Mouse (Mus musculus) forebrain, postnatal 0 days (tissue): ENCODE measurements at regions not wholly inside any gene's neighbourhood (a gene's known extent, or its start where the extent isn't known, plus 50 kb on each side); places are given as distances from the start of the nearest gene placed in this dataset.
"Not testable (repeated sequence)": the region's sequence is repeated elsewhere in the genome, so short reads cannot be mapped to it uniquely, and the experiment has no call there.

Source experiments
- ATAC-seq: fragments of 200-750 bp; cut with Nextera tagmentation; 2 replicates; pipeline ENCODE4 v1.8.0; 2017; ENCODE audit warnings: mild to moderate bottlenecking, moderate library complexity
- DNase-seq: peaks from one replicate; pipeline ENCODE4 v3.0.0-alpha.2; 2015
- H3K27ac ChIP-seq: fragments of 300-500 bp; sonication (generic); 2 replicates; pipeline ENCODE4 v1.5.1; 2014; ENCODE audit warnings: low read depth, mild to moderate bottlenecking, antibody characterized with exemption, low read length, moderate library complexity, mixed read lengths
- H3K27me3 ChIP-seq: fragments of 300-500 bp; sonication (generic); 2 replicates; pipeline ENCODE4 v1.6.1; 2014; ENCODE audit warnings: mild to moderate bottlenecking, low read length, mixed read lengths; ENCODE audit not compliant: insufficient read depth
- H3K36me3 ChIP-seq: fragments of 300-500 bp; sonication (generic); 2 replicates; pipeline ENCODE4 v1.6.1; 2014; ENCODE audit warnings: mild to moderate bottlenecking, moderate library complexity; ENCODE audit not compliant: insufficient read depth
- H3K4me1 ChIP-seq: fragments of 300-500 bp; sonication (generic); 2 replicates; pipeline ENCODE4 v1.6.1; 2014; ENCODE audit warnings: antibody characterized with exemption; ENCODE audit not compliant: insufficient read depth
- H3K4me2 ChIP-seq: fragments of 300-500 bp; sonication (generic); 2 replicates; pipeline ENCODE4 v1.6.1; 2014; ENCODE audit warnings: low read depth, mild to moderate bottlenecking, moderate library complexity
- H3K4me3 ChIP-seq: fragments of 300-500 bp; sonication (generic); 2 replicates; pipeline ENCODE4 v1.5.1; 2014; ENCODE audit warnings: low read depth, low read length, mixed read lengths
- H3K9ac ChIP-seq: fragments of 300-500 bp; sonication (generic); 2 replicates; pipeline ENCODE4 v1.6.1; 2014; ENCODE audit warnings: mild to moderate bottlenecking
- H3K9me3 ChIP-seq: fragments of 300-500 bp; sonication (generic); 2 replicates; pipeline ENCODE4 v1.6.1; 2016; ENCODE audit warnings: low read length
- CTCF ChIP-seq: sonication (generic); IDR thresholded peaks from 2 replicates; pipeline ENCODE4 v1.5.1; 2016; ENCODE audit warnings: antibody characterized with exemption, control low read depth, low read depth
- WGBS: fragments of 180-500 bp; shearing (Covaris S2); extraction: QIAGEN DNeasy Blood & Tissue Kit; methylation state at CpG from one replicate; pipeline ENCODE4 v1.1.7; 2014; 5-methylcytosine and 5-hydroxymethylcytosine counted together

- no peaks in the 10 kb centered on the region for H3K27me3 ChIP-seq
- no peak overlapping the region for H3K9ac ChIP-seq
- no peaks in the 10 kb centered on the region for H3K4me1 ChIP-seq
- H3K9me3 ChIP-seq: no peaks in the 10 kb centered on the region
- no peak overlapping the region for H3K4me3 ChIP-seq
- H3K27ac ChIP-seq: no peak overlapping the region
- no peak overlapping the region for H3K4me2 ChIP-seq
- DNase-seq (no peak), ATAC-seq (no peak)
- H3K36me3 ChIP-seq: no peaks in the 10 kb centered on the region
- no peak for TF ChIP-seq CTCF
- 29% methylated on average over 2 of the region's 2 CpGs for WGBS
Observed at GRCm38 (mm10) chr4:94394462-94394861, 161.9 kb upstream of the Gm10306 start.

GRCm38 (mm10) chr4:94397284-94397683 is 159.1 kb upstream of the Gm10306 start:
- TF ChIP-seq CTCF: no peak
- Histone ChIP-seq H3K36me3 (no peaks in the 10 kb centered on the region), H3K9ac (no peak overlapping the region), H3K9me3 (no peaks in the 10 kb centered on the region), H3K4me1 (no peaks in the 10 kb centered on the region), H3K27ac (no peak overlapping the region), H3K4me3 (no peak overlapping the region), H3K4me2 (no peak overlapping the region), H3K27me3 (no peaks in the 10 kb centered on the region)
- 60% methylated on average over 2 of the region's 2 CpGs for WGBS
- DNase-seq (no peak), ATAC-seq (no peak)

DNA sequence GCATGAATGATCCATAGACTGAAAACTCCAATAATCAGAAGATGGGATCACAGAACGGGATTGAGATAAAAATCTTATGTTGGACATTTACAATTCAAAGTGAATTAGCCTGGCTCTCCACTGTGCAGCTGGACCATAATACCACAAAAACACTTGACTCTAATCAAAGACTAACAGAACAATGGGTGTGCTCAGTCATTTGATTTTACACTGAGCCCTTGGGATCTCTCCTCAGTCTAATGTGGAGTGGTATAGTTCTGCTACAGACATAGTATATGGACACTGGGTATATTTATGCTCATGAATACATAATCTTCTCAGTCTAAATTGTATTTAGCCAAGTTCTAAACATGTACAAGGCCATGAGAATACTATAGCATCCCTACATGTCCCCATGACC is 149.4 kb upstream of the Gm10306 start:
- no peak for TF ChIP-seq CTCF
- Histone ChIP-seq H3K27me3 (no peaks in the 10 kb centered on the region), H3K4me3 (no peak overlapping the region), H3K4me2 (no peak overlapping the region), H3K9ac (no peak overlapping the region), H3K4me1 (no peaks in the 10 kb centered on the region), H3K27ac (no peak overlapping the region), H3K9me3 (no peaks in the 10 kb centered on the region), H3K36me3 (no peaks in the 10 kb centered on the region)
- ATAC-seq: no peak
- DNase-seq: no peak
- 49% methylated on average over 1 of the region's 1 CpGs for WGBS

DNA sequence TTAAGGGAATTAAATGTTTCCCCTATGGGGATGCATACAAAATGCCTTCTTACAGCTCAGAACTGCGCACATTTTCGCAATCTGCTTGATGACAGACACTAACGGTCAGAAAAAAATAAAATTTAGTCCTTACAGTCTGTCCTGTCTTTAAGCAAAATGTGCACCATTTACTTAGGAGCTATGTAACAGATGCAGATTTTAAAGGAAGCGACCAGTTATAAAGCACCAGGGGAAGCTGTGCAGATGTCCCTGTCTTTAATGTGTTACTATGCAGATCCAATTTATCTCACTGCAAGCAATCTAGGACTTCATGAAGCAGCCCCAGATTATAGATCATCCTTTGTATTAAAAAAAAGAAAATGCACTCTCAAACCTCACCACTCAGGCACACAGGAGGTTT is 148.8 kb upstream of the Gm10306 start:
- Histone ChIP-seq H3K27me3 (no peaks in the 10 kb centered on the region), H3K4me2 (no peak overlapping the region), H3K36me3 (no peaks in the 10 kb centered on the region), H3K9ac (no peak overlapping the region), H3K27ac (no peak overlapping the region), H3K4me3 (no peak overlapping the region), H3K4me1 (no peaks in the 10 kb centered on the region), H3K9me3 (no peaks in the 10 kb centered on the region)
- DNase-seq (peak; percentile 10), ATAC-seq (peak; percentile 62)
- no peak for TF ChIP-seq CTCF
- WGBS: 74% methylated on average over 4 of the region's 4 CpGs

GRCm38 (mm10) chr4:94412661-94413060 is 143.7 kb upstream of the Gm10306 start:
- Histone ChIP-seq H3K4me1 (no peaks in the 10 kb centered on the region), H3K36me3 (no peaks in the 10 kb centered on the region), H3K27ac (no peak overlapping the region), H3K27me3 (no peaks in the 10 kb centered on the region), H3K4me2 (no peak overlapping the region), H3K9ac (no peak overlapping the region), H3K4me3 (no peak overlapping the region), H3K9me3 (no peaks in the 10 kb centered on the region)
- 55% methylated on average over 2 of the region's 2 CpGs for WGBS
- ATAC-seq (no peak), DNase-seq (no peak)
- no peak for TF ChIP-seq CTCF

- H3K36me3 ChIP-seq, H3K27me3 ChIP-seq, H3K9ac ChIP-seq, ATAC-seq, H3K4me3 ChIP-seq, H3K9me3 ChIP-seq, DNase-seq, H3K4me1 ChIP-seq, H3K27ac ChIP-seq, H3K4me2 ChIP-seq: not testable (repeated sequence)
- WGBS: 97% methylated on average over 7 of the region's 10 CpGs
Observed at GRCm38 (mm10) chr4:94425525-94425924, 130.8 kb upstream of the Gm10306 start.

DNA sequence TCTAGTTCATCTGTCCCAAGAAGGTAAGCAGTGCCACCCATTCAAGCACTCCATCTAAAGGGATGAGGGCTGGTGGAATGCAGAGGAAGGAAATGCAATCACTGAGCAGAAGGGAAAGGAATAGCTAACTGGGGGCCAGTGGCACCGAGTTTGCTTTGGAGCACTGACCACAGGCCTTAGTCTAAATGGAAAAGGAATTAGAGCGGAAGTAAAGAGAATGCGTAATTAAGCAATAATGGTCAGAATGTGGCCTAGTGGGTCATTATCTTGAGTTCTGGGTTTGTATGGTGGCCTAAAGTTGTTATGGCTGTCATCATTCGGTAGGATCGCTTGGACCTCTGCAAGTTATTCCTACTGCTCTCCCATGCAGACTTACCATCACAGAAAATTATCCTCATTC is 128.8 kb upstream of the Gm10306 start:
- Histone ChIP-seq H3K27ac (no peak overlapping the region), H3K9me3 (0 out of 2 replicates have a peak, but pooled peaks cover 4% of the 10 kb centered on the region), H3K4me3 (no peak overlapping the region), H3K4me2 (no peak overlapping the region), H3K9ac (no peak overlapping the region), H3K27me3 (no peaks in the 10 kb centered on the region), H3K36me3 (no peaks in the 10 kb centered on the region), H3K4me1 (no peaks in the 10 kb centered on the region)
- DNase-seq (no peak), ATAC-seq (no peak)
- TF ChIP-seq CTCF: no peak
- 87% methylated on average over 5 of the region's 5 CpGs for WGBS

DNA sequence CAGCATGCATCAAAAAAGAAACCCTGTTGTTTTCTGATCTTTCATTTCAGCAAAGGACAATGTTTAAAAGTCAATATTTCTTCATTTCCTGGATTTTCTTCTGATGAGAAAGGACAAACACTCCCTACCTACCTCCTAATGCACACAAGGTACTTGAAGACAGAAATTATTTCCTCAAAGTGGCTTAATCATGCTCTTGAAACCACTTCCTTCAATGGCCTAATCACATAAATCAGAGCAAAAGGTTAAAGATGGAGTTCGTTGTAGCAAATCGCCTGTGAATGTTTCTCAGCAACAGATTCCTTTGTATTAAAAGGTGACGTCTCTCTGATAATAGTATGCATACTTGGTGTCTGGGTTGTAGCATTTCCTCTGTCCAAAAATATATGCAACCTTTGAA is 124.3 kb upstream of the Gm10306 start:
- DNase-seq (no peak), ATAC-seq (no peak)
- WGBS: 84% methylated on average over 3 of the region's 3 CpGs
- Histone ChIP-seq H3K27me3 (no peaks in the 10 kb centered on the region), H3K36me3 (no peaks in the 10 kb centered on the region), H3K9me3 (0 out of 2 replicates have a peak, but pooled peaks cover 4% of the 10 kb centered on the region), H3K4me3 (no peak overlapping the region), H3K4me2 (no peak overlapping the region), H3K4me1 (no peaks in the 10 kb centered on the region), H3K9ac (no peak overlapping the region), H3K27ac (no peak overlapping the region)
- no peak for TF ChIP-seq CTCF
